Mouse (Mus musculus): ENCODE data around the gene Eogt.

The Eogt gene

DNA sequence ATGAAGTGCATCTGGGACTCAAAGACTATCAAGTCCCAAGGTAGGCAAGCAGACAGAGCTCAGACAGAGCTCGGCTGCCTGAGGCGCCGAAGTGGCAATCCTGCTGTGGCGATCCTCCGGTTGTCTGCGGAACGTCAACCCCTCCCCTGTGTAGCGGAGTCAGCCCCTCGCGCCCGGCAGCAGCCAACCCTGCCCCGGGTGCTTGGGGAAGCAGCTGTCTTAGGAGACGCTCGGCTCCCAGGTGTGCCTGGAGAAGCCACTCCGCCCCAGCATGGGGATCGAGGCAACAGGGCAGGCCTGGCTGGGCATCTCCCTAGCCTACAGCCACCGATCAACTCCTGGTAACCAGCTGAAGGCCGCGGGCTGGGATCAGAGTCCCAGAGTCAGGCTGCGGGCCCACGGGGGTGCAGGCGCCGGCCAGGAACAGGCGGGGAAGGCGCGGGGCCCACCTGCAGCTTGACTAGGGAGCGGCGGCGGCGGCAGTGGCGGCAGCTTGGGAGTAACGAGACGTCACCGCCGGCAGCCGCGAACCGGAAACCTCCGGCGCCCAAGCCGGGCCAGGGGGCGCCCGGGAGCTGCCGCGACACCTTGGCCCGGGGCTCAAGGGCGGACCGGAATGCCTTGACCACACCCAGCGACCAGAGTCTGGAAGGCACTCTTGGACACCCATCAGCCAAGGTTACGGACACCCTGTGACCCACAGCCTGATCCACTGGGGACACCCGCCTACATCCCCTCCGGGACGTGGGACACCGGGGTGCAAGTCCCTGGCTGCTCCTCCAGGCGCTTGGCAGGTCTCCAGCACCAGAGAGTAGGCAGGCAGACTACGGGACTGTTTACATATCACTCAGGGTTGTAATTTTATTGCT lies at the start of gene Eogt:
Eogt (minus strand) TSS at position 800 of the 869 bp plus-strand sequence.
- peak; percentile 81 to 85 for DNase-seq

DNA sequence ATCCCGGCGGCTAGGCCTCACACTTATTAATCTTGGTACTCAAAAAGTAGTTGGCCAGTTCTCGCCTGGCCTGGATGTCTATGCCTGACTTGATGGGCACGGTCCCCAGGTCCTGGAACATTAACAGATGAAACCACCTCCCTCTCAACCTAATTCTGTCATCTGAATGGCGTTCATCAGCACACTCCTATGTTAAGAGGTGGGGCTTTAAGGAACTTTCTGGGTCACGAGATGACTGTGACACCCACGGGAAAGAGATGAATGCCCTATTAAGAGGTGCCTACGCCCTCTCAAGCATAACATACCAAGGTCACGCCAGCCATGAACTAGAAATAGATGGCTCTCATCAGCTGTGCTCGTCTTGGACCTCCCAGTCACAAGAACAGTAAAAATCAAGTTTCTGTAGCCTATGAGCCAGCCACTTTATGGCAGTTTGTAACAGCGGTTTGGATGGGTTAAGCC lies 30.4 kb upstream of the Eogt start:
- DNase-seq, result no peak

DNA sequence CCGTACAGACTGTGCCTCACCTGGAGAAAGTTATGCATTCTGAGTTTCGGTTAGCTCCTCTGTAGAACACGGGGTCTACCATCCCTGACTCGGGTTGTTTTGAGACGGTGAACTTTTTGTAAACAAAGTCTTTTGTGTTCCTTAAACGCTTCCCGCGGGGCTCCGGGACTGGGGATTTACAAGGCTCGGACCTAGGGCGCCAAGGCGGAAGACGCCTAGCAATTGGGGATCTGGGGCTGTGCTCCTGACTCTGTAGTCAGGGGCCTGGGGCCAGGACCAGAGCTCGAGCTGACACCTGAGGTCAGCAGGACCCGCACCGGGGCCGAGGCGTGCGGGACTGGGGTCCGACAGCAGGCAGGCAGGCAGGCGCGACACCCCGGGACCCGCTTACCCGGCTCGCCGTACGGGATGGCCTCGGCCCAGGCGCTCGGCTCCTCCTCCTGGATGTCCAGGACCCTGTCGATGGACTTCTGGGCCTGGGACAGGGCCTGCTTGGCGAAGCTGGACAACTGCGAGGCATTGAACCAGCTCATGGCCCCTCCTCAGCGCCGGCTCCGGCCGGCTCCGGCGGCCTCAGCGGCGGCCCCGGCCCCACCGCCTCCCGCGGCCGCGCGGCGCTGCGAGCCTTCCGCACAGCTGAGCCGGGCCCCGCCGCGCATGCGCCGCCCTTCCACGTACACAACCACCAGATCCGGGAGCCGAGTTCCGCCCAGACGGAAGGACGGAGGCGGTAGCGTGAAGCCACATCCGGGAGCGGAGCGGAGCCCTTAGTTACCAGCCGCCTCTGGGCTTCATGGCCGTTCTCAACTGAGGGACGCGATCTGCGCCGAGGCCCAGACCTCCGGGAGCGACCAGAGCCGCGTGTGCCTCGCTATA lies 29.7 kb upstream of the Eogt start, which contains the start of gene Tmf1:
Tmf1 (minus strand) TSS at position 632 of the 876 bp plus-strand sequence.
- peak; percentile 96 to 98 for DNase-seq

DNA sequence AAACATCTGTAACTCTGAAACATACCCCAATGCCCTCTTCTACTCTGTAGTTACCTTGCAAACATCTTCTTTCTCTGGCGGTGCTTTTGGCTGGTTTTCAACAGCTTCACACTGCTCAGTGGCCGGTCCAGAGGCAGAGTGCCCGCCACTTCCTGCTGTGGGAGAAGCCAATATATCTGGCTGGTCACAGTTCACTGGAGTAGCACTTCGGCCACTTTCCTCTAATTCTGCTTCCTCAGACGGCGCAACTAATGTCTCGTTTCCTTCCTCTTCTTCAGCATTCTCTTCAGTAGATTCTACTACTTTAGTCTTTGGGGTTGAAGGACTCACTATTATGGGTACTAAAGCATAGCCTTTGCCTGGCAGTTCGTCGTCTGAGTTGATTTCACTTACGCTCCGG lies 26.7 kb upstream of the Eogt start:
- no peak for DNase-seq

DNA sequence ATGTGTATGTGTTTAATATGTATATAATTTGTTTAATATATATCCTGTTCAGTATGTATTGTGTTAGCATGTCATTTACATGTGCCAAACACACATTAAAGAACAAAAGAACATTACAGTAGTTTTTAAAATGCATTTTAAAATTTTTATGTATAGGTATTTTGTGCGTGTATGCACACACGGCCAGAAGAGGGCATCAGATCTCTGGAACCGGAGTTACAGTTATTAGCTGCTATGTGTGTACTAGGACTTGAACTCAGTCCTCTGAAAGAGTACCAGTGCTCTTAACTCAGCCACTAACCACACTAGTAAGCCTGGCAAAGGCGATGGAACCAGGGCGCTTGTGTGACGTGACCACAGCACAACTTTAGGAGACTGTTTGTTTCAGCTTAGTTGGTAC lies 1.2 kb upstream of the Eogt start:
- DNase-seq, result no peak

DNA sequence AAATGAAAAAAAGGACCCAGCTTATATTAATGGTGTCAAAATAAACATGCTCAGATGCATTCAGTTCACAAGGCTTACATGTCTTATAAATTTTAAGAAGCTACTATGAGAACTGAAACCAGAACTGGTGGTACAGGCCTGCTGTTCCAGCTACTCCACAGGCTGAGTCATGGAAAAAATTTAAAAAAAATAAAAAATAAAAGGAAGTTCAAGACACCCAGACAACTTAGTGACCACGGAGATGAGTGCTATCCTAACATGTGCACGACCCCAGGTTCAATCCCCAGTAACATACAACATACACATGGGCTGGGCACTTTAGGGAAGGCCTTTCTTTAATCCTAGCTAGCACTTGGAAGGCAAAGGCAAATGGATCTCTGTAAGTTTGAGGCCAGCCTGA lies 739 bp upstream of the Eogt start:
- DNase-seq, result no peak

DNA sequence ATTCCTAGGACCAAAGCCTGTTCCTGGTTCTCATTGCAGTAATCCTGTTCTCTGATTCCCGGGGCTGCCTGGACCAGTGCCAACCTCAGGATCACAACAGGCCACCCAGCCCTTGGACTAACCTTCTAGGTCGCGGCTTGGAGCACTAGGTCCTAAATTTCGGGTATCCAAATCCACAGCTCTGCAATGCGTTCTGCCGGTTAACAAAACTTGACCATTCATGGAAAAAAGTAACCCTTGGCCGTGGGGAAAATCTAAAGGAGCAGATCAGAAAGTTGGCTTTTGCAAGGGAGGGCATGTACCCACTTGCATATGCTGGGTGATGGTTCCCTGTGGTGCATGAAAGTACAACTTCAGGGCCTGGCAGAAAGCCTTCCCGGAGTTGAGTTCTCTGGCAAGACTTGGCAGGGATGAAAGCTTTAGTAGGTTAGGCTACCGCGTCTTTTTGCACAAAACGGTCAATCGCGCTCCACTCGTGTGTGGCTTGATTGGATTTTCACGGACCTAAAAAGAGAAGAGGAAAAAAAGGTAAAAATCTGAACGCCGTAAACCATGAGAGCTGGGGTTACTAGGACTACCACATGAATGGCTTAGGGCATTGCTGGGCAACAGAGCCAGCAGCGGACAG lies 1.1 kb downstream of the Eogt start:
- DNase-seq, result peak; percentile 51 to 65

DNA sequence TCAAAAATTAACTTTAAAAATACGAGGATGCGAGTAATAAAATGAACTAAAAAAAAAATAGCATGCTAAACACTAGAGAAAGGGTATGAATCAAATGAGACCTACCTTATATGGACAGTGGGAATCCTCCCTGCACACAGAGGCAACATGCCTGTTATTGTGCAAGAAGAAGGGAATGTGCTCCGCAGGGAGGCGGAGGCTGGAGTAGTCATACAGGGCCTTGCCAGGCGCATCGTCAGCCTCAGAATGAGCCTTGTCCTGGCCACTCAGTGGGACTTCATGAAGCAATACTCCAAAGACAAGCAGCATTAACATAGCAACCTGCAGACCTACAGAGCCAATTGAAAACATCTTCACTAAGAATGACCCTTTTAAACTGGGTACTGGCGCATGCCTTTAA lies 3.8 kb downstream of the Eogt start:
- DNase-seq, result no peak

DNA sequence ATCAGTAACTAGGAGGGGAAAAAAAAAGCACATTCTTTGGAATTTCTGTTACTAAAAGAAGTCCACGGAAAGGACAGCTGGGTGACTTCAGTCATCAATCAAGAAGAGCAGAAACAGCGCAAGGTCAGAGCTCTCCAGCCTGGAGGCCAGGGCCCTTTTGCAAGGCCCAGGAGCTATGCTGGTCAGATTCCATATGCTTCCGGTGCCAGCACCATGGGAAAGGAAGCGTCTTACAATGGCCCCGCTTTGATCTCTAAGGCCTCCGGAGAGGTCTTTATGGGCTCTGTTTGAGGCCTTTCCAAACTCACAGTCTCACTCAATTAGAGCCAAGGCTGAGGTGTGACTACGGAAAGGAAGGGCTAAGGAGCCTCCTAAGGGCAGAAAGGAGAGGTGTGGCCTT lies 4.6 kb downstream of the Eogt start:
- DNase-seq, result no peak

DNA sequence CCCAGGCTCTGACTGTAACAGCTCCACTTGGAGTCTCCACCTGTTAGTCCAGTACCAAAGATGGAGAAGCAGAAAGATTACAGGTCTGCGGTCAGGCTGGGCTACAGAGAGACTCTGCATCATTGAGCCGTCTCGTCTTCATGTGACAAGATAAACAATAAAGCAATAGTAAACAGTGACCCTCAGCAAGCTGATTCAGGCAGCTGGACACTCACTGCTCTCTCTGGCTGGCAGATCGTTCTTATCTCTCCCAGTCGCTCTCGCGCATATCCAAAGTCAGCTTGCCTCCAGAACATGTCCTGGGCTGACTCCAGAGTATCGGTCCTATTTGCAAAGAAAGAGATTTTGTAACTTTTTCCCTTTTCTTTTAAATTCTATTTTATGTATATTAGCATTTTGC lies 6.4 kb downstream of the Eogt start:
- no peak for DNase-seq

DNA sequence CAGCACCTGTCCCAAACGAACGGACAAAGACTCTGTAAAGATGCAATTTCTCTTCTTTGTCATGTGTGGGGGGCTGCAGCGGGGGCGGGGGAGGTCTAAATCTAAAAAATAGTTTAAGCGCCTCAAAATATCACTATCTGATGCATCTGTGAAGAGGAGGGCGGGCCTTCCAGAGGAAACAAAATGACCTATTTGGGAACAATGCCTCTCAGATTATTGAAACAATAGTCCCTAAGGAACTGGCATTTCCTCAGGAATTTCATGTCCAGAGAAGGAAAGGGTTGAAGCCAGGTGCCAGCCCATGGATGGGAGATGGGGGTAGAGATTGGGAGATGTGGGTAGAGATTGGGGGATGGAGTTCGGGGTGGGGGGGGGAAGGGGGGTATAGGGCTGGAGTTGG lies 7.2 kb downstream of the Eogt start:
- DNase-seq, result no peak

DNA sequence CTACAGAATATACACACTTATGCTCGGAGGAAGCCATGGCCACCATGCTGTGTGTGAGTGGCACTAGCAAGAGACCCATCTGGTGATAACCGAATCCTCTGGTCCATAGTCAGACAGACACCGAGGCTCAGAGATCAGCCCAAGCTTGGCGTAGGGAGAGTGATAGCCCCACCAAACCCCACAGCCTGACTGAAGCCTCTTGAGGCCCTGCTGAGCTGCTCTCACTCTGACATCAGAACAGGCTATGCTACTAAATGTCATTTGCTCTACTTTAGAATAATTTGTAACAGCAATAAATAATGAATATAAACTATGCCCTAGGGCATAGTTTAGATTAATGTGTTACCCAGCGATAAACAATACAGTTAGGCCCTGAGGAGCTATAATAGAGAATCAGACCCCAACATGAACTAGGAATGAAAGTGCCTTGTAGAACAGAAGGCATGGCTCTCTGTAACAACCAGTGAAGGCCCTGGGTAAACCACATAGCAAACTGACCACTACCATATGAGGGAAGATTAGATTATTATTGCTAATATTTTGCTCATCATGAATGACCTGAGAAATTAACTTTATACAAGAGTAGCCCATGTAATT lies 16.2 kb downstream of the Eogt start:
- no peak for DNase-seq

DNA sequence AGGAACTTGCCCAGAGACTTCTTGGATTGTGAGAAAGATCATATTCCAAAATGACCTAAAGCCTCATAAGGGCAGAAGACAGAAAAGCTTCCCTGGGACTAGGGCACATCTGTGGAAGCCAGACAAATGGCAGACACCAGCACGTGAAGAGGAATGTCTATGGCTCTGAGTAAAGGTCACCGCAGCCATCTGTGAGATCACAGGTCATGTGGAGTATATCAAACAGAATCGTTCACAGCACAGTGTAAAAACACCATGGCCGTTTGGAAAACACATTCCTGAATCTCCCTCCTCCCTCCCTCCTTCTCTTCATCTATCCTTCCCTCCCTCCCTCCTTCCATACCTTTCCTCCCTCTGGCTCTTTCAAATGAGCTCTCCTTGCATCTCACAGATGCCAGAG lies 17.2 kb downstream of the Eogt start:
- no peak for DNase-seq

DNA sequence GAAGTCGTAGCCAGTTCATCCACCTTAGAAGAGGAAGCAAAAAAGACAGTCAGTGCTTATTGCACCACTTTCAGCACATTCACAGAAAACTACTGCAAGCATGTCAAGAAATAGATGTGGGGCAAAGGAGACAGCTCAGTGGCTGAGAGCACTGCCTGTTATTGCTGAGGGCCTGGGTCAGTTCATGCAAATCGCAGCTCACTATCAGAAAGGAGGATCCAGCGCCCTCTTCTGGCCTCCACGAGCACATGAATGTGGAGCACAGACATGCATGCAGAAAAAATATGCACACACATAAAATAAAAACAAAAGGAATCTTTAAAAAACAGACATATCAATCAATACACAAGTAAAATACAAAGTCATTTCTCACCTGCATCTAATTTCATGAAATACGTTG lies 18.0 kb downstream of the Eogt start:
- no peak for DNase-seq

DNA sequence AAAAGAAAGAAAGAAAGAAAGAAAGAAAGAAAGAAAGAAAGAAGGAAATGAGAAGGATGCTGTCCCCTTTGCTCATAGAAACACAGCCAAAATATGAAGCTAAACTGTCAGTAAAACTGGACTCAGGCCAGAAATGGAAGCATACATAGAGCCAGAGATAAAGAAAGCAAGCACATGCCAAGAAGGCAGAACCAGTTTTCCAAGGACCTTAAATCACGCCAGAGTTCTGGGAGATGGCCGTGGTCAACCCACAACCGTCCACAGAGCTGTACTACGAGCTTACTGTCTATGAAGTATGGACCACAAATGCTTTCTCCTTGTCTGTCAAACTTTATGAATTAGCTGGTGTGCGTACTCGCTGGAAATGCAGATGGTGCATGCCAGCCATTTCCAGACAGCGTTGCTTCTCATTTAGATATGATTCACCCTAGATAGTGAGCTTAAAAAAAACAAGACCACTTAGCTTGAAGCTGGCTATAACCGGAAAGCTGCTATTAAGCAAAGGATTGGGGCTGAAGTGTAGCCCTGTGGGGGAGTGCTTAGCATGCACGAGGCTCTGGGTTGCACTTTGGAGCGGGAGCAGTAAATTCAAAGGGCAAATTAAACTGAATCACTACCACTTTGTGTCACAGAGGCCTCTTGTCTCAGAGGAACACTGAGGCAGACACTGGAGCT lies 24.5 kb downstream of the Eogt start:
- DNase-seq, result no peak

DNA sequence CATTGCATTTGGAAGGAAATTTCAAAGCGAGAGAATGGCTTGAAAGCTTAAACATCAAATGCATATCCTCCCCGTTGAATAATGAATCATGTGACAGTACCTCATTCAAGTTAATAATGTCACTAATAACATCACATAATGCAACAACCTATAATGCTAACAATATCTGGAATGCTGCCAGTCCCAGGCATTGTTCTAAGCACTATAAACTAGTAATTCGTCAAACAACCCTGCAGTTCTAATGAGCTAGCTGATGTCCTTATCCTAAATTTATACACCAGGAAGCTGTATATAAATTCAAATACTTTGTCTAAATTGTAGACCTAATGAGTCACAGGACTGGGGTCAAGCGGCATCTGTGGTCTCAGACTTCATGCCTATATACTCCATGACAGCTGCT lies 28.1 kb downstream of the Eogt start:
- DNase-seq, result no peak

DNA sequence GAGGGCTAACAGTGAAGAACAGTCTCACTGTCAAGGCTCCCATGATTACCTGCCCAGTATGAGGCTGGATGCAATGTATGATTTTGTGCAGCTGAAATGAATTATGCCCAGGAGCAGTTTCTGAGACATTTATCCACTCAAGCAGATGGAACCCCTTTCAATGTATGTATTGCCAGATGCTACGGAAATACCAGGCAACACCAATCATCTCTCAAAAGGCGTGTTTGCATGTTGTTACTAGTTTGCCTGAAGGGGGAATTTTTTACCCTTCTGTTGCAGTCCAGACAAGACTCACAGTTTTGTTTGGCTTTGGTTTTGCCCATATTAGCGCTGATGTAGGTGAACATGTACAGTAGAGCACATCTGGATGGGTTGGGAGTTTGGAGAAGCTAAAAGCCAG lies 30.7 kb downstream of the Eogt start:
- no peak for DNase-seq

DNA sequence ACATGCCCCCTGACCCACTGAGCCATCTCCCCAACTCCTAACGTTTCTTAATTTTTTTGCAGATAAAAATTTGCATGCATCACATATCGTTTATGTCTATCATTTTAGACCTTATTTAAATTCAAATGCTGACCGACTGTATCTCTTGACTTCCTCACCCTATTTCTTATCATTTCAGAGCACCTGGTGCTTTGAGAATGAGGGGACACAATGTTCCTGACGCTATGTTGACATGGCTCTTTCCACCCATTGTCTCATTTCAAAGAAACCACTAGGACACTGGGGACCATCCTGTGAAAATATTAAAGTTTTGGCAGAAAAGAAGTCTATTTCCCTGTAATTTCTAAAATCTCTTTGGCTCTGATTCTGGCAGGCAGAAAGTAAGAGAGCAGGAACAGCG lies 32.1 kb downstream of the Eogt start:
- DNase-seq, result no peak

DNA sequence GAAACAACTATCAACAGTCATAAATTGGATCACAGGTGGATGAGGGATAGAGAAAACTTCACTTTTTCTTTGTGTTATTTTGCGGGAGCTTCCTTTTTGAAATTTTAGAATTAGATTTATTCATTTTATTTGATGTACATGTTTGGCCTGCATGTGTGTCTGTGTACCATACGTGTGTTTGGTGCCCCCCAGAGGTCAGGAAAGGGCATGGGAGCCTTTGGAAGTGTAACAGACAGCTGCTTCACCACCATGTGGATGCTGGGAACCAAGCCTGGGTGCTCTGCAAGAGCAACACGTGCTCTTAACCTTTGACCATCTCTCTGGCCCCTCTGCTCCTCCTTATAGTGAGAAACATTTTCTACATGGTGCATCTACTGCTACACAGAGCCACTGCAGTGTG lies 34.2 kb downstream of the Eogt start:
- no peak for DNase-seq

DNA sequence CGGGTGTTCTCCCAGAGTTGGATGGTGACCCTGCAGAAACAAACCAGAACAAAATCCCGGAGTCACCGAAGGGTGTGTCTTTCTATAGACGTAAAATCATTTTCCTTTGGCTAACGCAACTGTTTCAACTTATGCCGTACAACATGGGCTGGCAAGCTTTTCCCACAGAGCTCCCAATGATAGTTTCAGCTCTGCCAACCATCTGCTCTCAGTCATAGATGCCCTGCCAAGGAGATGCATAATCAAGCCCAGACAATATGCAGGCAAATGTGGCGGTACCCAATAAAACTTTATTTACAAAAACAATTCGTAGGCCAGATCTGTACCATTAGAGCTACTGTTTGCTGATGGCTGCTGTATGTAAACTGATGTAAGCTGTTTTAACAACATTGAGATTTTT lies 36.8 kb downstream of the Eogt start:
- no peak for DNase-seq

DNA sequence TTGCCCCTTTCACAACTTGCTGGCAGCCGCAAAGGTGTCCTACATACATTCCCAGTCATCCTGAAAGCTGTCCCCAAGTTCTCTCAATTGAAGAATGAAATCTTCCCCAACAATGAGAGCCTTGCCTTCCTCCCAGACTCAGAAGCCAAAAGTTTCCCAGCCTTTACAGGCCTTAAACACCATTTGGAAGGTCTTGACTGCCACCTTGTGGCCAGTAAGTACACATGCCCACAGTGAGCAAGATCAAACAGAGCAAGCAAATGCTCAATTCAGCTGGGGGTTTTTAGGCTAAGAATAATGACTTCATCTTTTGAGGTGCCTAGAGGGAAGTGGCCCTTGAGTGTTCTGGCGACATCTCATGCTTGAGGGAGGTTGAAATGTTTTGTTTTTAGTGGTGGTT lies 42.2 kb downstream of the Eogt start:
- peak in 1 of 2 experiments; percentile 58 for DNase-seq

DNA sequence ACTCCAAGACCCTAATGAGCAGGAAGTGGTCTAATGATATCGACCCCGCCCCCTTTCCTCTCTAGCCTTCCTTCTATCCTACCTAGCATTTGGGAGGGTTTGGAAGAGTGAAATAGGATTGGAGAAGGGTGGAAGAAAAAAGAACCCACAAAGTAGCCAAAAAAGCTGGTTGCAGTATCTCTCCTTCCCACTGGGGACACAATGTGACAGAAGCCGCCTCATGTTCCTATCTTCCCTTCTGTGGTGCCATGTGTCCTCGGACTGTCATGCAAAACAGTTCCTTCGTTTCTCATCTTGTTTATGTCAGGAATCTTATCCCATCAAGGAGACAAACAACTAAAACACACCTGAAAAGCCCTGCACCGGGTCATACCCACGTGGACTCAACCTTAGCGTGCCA lies 42.9 kb downstream of the Eogt start:
- no peak for DNase-seq
